Comparison of ENCODE assay signal across 18 mouse cellular contexts in the genomic region with DNA sequence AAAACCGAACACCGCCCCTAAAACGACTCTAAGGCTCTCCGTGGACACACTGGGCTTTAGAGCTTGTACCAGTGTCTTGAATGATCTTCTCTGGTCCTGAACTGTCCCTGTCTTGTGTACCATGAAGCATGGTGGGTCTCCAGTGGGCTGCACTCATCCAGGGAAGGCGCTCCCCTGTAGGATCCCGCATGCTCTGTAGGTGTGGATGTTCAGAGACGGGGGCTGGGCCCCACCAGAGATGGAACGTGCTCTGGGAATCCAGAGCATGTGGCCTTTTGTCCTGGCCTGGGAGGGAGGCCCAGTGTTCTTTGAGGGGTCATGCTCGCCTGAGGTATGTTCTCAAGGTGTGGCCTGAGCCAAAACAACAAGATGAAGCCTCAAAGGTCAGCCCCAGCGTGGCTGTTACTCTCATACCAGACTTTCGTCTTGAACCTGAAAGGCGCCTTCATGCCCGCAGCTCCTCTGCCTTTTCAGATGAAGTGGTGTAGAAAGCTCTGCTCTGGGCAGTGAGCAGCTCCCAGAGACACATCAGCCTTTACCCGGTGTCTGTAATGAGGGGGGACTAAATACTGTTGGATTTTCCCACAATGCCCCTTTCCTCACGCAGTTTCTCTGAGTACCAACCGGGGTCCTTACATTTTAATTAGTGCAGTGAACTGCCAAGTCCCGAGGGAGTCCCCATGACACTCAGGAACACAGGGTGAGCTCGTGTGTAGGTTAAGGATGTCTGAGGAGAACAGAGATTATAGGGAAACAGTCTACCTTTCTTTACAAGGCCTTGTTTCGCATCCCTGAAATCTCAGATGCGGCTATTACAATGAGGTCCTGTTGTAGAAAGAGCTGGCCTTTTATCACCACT. TPM values are rescaled to one million over a fixed set of nuclear protein-coding genes. Genes with fewer than 3 reads are reported as not detected.
"Had no signal": no experiment of that assay in that cellular context is flagged by ENCODE, and none has a peak within 500 bp of the region (broad histone marks: within the 10 kb centered on the region; RNA-seq: fewer than 3 reads in every experiment).

No protein-coding gene starts in this region.

- H3K36me3 ChIP-seq: limb, embryonic 10.5 days; liver, embryonic 15.5 days; midbrain, embryonic 15.5 days; neural tube, embryonic 12.5 days had no signal

- H3K4me2 ChIP-seq: liver, embryonic 11.5 days; liver, embryonic 15.5 days; midbrain, embryonic 15.5 days; neural tube, embryonic 12.5 days had no signal

- DNase-seq: lung, adult 2 months; lung, postnatal 36 days; right cerebral cortex, postnatal 14 days; thymus, adult 2 months; thymus, postnatal 25 days had no signal

- H3K4me1 ChIP-seq: limb, embryonic 10.5 days; liver, embryonic 15.5 days; neural tube, embryonic 12.5 days had no signal

- H3K4me3 ChIP-seq: left cerebral cortex, adult 2 months; limb, embryonic 10.5 days; liver, embryonic 15.5 days; midbrain, embryonic 15.5 days; neural tube, embryonic 12.5 days had no signal

- H3K27ac ChIP-seq: left cerebral cortex, adult 2 months; limb, embryonic 10.5 days; liver, embryonic 15.5 days; midbrain, embryonic 15.5 days; neural tube, embryonic 12.5 days had no signal

- H3K27me3 ChIP-seq: liver, embryonic 15.5 days; midbrain, embryonic 15.5 days; neural tube, embryonic 12.5 days had no signal

- ATAC-seq: inflammation-experienced regulatory T-cells, adult 6 months; intestine, postnatal 0 days; lung, postnatal 0 days; midbrain, embryonic 15.5 days had no signal

- H3K9me3 ChIP-seq: limb, embryonic 10.5 days; liver, embryonic 15.5 days; midbrain, embryonic 15.5 days; neural tube, embryonic 12.5 days had no signal

- H3K9ac ChIP-seq: liver, embryonic 15.5 days; midbrain, embryonic 15.5 days; neural tube, embryonic 12.5 days had no signal

RNA-seq across cellular contexts. Expression of a gene that starts 0.8 kb away (rescaled TPM):
- polyA plus RNA-seq: inflammation-experienced regulatory T-cells, adult 6 months; intestine, postnatal 0 days; limb, embryonic 10.5 days; limb, embryonic 14.5 days; liver, embryonic 11.5 days; liver, embryonic 15.5 days; lung, adult 2 months; lung, postnatal 0 days; midbrain, embryonic 15.5 days; neural tube, embryonic 12.5 days; stomach, embryonic 16.5 days; thymus, adult 2 months; urinary bladder, adult 2 months had no signal

RNA-seq across cellular contexts. Expression of a gene that starts 3.1 kb away (rescaled TPM):
- polyA plus RNA-seq: inflammation-experienced regulatory T-cells, adult 6 months; intestine, postnatal 0 days; limb, embryonic 10.5 days; liver, embryonic 11.5 days; liver, embryonic 15.5 days; lung, postnatal 0 days; midbrain, embryonic 15.5 days; neural tube, embryonic 12.5 days; small intestine, adult 2 months; stomach, embryonic 16.5 days had no signal
